Mouse (Mus musculus): ENCODE measurements at regions not wholly inside any gene's neighbourhood (a gene's known extent, or its start where the extent isn't known, plus 50 kb on each side); places are given as distances from the start of the nearest gene placed in this dataset.

GRCm38 (mm10) chr10:8077904-8078811 is 122.1 kb upstream of the Tab2 start:
- Histone ChIP-seq H3K9me3 (replicated peaks; ENCODE audit: insufficient read depth, low read length) (no peaks in the 10 kb centered on the region), H3K4me1 (ENCODE audit: control insufficient read depth in 1 of 2, insufficient read depth in 2 of 2, low read length in 2 of 2) (peaks cover 0 to 5% of the 10 kb centered on the region in 2 experiments; a peak in 2 of 4 replicates), H3K27me3 (ENCODE audit: control insufficient read depth in 1 of 2, insufficient read depth in 2 of 2, low read length in 2 of 2) (peaks cover 0 to 1% of the 10 kb centered on the region in 2 experiments; a peak in 2 of 4 replicates), H3K9ac (ENCODE audit: control insufficient read depth, low read depth, low read length, poor library complexity, severe bottlenecking) (no peak overlapping the region), H3K79me2 (ENCODE audit: control insufficient read depth, insufficient read depth, low read length, poor library complexity) (no peaks in the 10 kb centered on the region), H3K4me3 (ENCODE audit: control insufficient read depth in 1 of 2, insufficient read depth in 1 of 2, low read depth in 2 of 2, low read length in 2 of 2) (no peak overlapping the region), H3K36me3 (ENCODE audit: control insufficient read depth in 1 of 2, insufficient read depth in 2 of 2, low read length in 2 of 2) (peaks cover 0 to 6% of the 10 kb centered on the region in 2 experiments; a peak in 2 of 4 replicates), H3K27ac (ENCODE audit: control insufficient read depth, low read depth, low read length) (no peak overlapping the region)
- DNase-seq (ENCODE audit: low read depth, low spot score) = no peak
- no peak for TF ChIP-seq CHD2 (IDR thresholded peaks at IDR 0.05; ENCODE audit: low read length)
- TF ChIP-seq USF2 (IDR thresholded peaks at IDR 0.05; ENCODE audit: borderline replicate concordance in 1 of 2, insufficient read depth in 1 of 2, low read depth in 1 of 2, low read length in 2 of 2) = no peak
- TF ChIP-seq POLR2AphosphoS2 (IDR thresholded peaks at IDR 0.05; ENCODE audit: low read length) = no peak
- TF ChIP-seq ZC3H11A (IDR thresholded peaks at IDR 0.05; ENCODE audit: low read depth, low read length) = no peak
- TF ChIP-seq TCF12 (IDR thresholded peaks at IDR 0.05; ENCODE audit: low read depth, low read length) = no peak
- no peak for TF ChIP-seq GABPA (IDR thresholded peaks at IDR 0.05; ENCODE audit: low read depth, low read length)
- no peak for TF ChIP-seq TBP (IDR thresholded peaks at IDR 0.05; ENCODE audit: low read depth, low read length)
- TF ChIP-seq SIN3A (IDR thresholded peaks at IDR 0.05; ENCODE audit: low read length) = no peak
- no peak for TF ChIP-seq CTCF (IDR thresholded peaks at IDR 0.05 in 2 of 3, conservative IDR thresholded peaks at IDR 0.05 in 1 of 3; ENCODE audit: control insufficient read depth in 1 of 3, insufficient read depth in 1 of 3, low read depth in 2 of 3, low read length in 3 of 3, poor library complexity in 1 of 3, severe bottlenecking in 1 of 3)
- no peak for TF ChIP-seq MXI1 (IDR thresholded peaks at IDR 0.05; ENCODE audit: low read depth, low read length)
- no peak for TF ChIP-seq NELFE (IDR thresholded peaks at IDR 0.05; ENCODE audit: low read depth, low read length)
- TF ChIP-seq SMC3 (IDR thresholded peaks at IDR 0.05; ENCODE audit: low read depth, low read length) = no peak
- no peak for TF ChIP-seq ZKSCAN1 (IDR thresholded peaks at IDR 0.05; ENCODE audit: low read depth, low read length)
- no peak for TF ChIP-seq UBTF (IDR thresholded peaks at IDR 0.05; ENCODE audit: borderline replicate concordance, insufficient read depth, low read depth, low read length)
- TF ChIP-seq USF1 (IDR thresholded peaks at IDR 0.05; ENCODE audit: low read depth, low read length) = no peak
- no peak for TF ChIP-seq RAD21 (IDR thresholded peaks at IDR 0.05; ENCODE audit: low read depth, low read length)

- no peak overlapping the region for H3K9ac ChIP-seq (ENCODE audit: control insufficient read depth, low read depth, low read length, poor library complexity, severe bottlenecking)
- H3K9me3 ChIP-seq (replicated peaks; ENCODE audit: insufficient read depth, low read length) = no peaks in the 10 kb centered on the region
- H3K36me3 ChIP-seq (ENCODE audit: control insufficient read depth in 1 of 2, insufficient read depth in 2 of 2, low read length in 2 of 2) = peaks cover 0 to 34% of the 10 kb centered on the region in 2 experiments; a peak in 2 of 4 replicates
- no peak for DNase-seq (ENCODE audit: low read depth, low spot score)
- H3K27ac ChIP-seq (ENCODE audit: control insufficient read depth, low read depth, low read length) = no peak overlapping the region
- H3K4me3 ChIP-seq (ENCODE audit: control insufficient read depth in 1 of 2, insufficient read depth in 1 of 2, low read depth in 2 of 2, low read length in 2 of 2) = no peak overlapping the region
- H3K79me2 ChIP-seq (ENCODE audit: control insufficient read depth, insufficient read depth, low read length, poor library complexity) = no peaks in the 10 kb centered on the region
- TF ChIP-seq MYB (IDR thresholded peaks at IDR 0.05; ENCODE audit: low read depth, low read length) (no peak), E2F4 (IDR thresholded peaks at IDR 0.05; ENCODE audit: borderline replicate concordance, low read depth, low read length) (no peak), TAL1 (IDR thresholded peaks at IDR 0.05; ENCODE audit: low read length) (no peak), MAZ (IDR thresholded peaks at IDR 0.05; ENCODE audit: low read depth, low read length) (no peak), KAT2A (conservative IDR thresholded peaks at IDR 0.05; ENCODE audit: low read depth, low read length) (no peak), USF2 (IDR thresholded peaks at IDR 0.05; ENCODE audit: borderline replicate concordance in 1 of 2, insufficient read depth in 1 of 2, low read depth in 1 of 2, low read length in 2 of 2) (no peak), MYC (IDR thresholded peaks at IDR 0.05; ENCODE audit: low read depth, low read length) (no peak), ETS1 (IDR thresholded peaks at IDR 0.05; ENCODE audit: low read depth, low read length) (no peak), TCF12 (IDR thresholded peaks at IDR 0.05; ENCODE audit: low read depth, low read length) (no peak), ZC3H11A (IDR thresholded peaks at IDR 0.05; ENCODE audit: low read depth, low read length) (no peak), JUND (IDR thresholded peaks at IDR 0.05; ENCODE audit: low read depth, low read length) (no peak), MXI1 (IDR thresholded peaks at IDR 0.05; ENCODE audit: low read depth, low read length) (no peak), CHD2 (IDR thresholded peaks at IDR 0.05; ENCODE audit: low read length) (no peak), NELFE (IDR thresholded peaks at IDR 0.05; ENCODE audit: low read depth, low read length) (no peak), RAD21 (IDR thresholded peaks at IDR 0.05; ENCODE audit: low read depth, low read length) (no peak)
- peaks cover 12 to 35% of the 10 kb centered on the region in 2 experiments for H3K4me1 ChIP-seq (ENCODE audit: control insufficient read depth in 1 of 2, insufficient read depth in 2 of 2, low read length in 2 of 2)
- no peaks in the 10 kb centered on the region for H3K27me3 ChIP-seq (ENCODE audit: control insufficient read depth in 1 of 2, insufficient read depth in 2 of 2, low read length in 2 of 2)
These were observed 116.4 kb upstream of the Tab2 start for GRCm38 (mm10) chr10:8072463-8072862.

Data from MEL (cell line).